Mouse (Mus musculus): ENCODE measurements at regions not wholly inside any gene's neighbourhood (a gene's known extent, or its start where the extent isn't known, plus 50 kb on each side); places are given as distances from the start of the nearest gene placed in this dataset.

GRCm38 (mm10) chr2:117724066-117724465, 381.3 kb upstream of the Rasgrp1 start:
- no peak for DNase-seq (ENCODE audit: low read depth)

DNA sequence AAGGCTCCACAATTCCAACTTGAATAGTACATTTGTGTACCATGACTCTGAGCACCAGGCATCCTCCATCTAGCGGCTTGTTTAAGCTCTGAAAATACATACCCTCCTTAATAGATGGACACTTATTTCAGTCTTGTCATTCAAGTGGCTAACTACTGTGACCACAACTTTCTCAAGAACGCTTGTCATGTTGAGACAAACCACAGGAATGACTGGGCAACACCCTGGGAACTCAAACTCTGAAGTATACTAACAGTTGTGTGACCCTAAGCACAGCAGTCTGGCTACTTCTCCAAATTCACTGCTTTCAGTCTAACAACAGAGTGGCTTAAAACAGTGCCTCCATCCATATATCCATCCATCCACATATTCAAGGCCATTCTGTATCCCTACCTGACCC, 380.4 kb upstream of the Thbs1 start:
- no peak for DNase-seq (ENCODE audit: low read depth)

GRCm38 (mm10) chr2:117742413-117742812, 369.3 kb upstream of the Thbs1 start:
- no peak for DNase-seq (ENCODE audit: low read depth)

DNA sequence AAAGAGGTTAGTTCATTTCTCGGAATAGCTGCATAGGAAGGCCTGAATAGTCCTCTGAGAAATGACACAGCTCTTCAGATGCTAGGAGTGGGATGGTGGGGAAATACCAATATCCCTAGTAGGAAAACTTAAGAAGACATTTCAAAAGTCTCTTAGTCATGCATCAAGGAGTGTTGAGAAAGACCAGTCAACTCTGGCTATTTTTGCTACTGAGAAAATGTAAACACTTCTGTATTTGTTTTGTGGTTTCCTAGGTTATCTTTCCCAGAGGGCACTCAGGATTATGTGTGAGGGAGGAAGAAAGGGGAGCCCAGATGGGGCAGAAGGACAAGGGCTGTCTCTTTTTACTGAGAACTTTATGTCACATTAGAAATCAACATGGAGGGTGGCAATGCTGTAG, 367.8 kb upstream of the Thbs1 start:
- no peak for DNase-seq (ENCODE audit: low read depth)

DNA sequence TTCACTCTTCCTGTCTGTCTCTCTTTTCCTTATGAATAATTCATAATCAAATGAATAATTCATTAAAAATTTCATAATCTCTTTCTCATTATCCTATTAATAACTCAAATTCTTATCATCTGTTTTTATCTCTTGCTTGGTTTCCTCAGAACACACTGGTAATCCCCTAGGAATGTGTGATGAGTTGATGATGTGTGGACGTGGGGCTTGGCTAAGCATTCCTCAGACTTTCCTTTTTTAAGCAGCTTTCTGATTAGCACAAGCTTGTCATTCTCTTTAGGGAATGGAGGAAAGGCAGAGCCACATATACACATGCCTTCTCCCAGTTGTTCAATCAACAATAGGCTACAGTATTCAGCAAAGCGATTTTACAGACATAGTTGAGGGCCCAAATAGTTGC, 365.9 kb upstream of the Thbs1 start:
- DNase-seq (ENCODE audit: low read depth): no peak

- DNase-seq (ENCODE audit: low read depth): no peak
These were observed 364.5 kb upstream of the Thbs1 start for GRCm38 (mm10) chr2:117747136-117747535.

DNA sequence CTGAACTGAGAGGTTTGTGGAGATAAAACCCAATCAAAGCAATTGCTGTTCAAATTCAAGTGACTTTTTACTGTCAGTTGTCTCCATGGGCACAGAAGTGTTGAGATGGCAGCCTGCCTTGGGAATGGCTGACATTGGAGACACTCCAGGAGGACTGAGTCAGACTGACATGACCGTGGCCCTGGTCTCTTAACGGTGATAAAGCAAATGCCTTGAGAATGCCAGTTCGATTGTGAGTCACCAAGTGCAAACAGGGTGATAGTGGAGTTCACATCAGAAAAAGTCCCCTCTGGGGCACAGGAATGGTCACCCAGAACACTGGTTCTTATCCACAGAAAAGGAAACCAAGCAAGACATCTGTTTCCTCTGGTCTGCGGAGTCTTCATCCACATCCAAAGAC, 362.8 kb upstream of the Thbs1 start:
- no peak for DNase-seq (ENCODE audit: low read depth)

DNA sequence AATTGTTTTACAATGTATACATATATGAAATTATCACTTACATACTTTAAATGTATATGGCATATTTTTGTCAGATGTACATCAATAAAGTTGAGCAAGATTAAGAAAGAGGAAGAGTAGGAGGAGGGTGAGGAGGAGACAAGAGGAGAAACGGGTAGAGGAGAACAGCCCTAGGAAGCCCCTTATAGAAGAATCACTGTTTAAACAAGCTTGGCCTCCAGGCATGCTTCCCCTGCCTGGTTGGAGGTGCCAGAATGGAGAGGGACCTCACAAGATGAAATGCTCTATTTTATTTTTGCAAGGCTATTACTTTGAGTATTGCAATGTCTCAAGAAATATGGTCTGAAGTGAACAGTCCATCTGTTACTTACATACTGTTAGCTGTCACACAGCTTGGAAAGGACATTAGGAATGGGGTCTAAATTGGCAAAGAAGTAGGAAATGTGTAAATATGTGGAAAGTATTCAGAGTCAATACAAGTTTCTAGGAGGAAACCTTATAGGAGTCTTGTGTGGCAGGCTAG, 352.1 kb upstream of the Thbs1 start:
- no peak for DNase-seq (ENCODE audit: low read depth)

- no peak for DNase-seq (ENCODE audit: low read depth)
These were observed 348.0 kb upstream of the Thbs1 start for GRCm38 (mm10) chr2:117763631-117764030.

GRCm38 (mm10) chr2:117765572-117765971, 346.1 kb upstream of the Thbs1 start:
- no peak for DNase-seq (ENCODE audit: low read depth)

GRCm38 (mm10) chr2:117766450-117766849, 345.2 kb upstream of the Thbs1 start:
- DNase-seq (ENCODE audit: low read depth): no peak

- DNase-seq (ENCODE audit: low read depth): no peak
These were observed 342.1 kb upstream of the Thbs1 start for GRCm38 (mm10) chr2:117769402-117770114.

DNA sequence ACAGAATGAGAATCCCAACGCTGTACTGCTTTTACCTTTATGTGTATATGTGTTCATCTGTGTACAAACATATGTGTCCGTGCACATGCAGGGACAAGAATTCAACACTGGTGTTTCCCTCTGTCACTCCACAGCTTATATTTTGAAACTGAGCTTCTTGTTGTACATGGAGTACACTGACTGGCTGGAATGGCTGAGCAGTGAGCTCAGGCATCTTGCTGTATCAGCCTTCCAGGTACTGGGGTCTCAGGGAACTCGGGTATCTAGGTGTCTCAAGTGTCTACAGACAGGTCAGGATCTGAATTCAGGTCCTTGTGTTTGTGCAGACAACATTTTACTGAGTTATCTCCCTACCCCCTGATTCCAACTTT, 341.6 kb upstream of the Thbs1 start:
- DNase-seq (ENCODE audit: low read depth): no peak

GRCm38 (mm10) chr2:117780287-117780686, 331.4 kb upstream of the Thbs1 start:
- no peak for DNase-seq (ENCODE audit: low read depth)

- DNase-seq (ENCODE audit: low read depth): no peak
These were observed 330.9 kb upstream of the Thbs1 start for GRCm38 (mm10) chr2:117780816-117781215.

- no peak for DNase-seq (ENCODE audit: low read depth)
These were observed 324.4 kb upstream of the Thbs1 start for GRCm38 (mm10) chr2:117787321-117787720.

DNA sequence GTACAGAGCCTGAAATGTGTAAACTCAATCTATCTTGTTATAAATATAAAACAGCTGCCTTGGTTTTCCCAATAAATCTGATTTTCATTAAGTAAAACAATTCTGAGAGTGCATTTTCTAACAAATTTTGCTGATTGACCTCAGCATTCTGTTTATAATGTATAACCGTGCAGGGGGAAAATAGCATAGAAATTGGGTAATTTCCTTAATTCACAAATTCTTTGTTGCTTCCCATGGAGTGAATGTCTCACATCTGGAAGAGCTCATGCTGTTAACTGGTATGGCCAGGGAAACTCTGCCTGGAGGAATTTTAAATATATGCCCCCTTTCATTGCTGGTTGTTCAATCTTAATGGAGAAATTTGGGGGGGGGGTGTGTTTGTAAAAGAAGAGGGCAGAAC, 317.4 kb upstream of the Thbs1 start:
- no peak for DNase-seq (ENCODE audit: low read depth)

- DNase-seq (ENCODE audit: low read depth): no peak
These were observed 309.6 kb upstream of the Thbs1 start for GRCm38 (mm10) chr2:117801946-117802600.

- DNase-seq (ENCODE audit: low read depth): no peak
These were observed 309.0 kb upstream of the Thbs1 start for GRCm38 (mm10) chr2:117802686-117803085.

DNA sequence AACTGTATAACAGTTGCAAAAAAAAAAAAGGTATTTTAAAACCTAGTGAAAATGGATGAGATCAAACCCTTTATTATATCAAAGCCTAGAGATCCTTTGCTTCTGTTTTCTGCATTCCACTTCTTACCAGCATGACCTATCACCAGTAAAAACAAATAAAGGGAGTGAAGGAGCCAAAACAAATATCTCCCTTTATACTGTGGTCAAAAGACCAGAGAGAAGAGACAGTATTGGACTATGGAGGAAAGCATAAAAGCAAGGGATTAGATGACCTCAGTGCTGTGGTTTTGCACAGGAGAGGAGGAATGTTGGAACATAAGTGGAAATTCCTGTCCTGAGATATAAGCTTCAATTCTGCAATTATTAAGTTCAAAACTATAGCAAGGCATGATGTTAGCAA, 307.0 kb upstream of the Thbs1 start:
- no peak for DNase-seq (ENCODE audit: low read depth)

DNA sequence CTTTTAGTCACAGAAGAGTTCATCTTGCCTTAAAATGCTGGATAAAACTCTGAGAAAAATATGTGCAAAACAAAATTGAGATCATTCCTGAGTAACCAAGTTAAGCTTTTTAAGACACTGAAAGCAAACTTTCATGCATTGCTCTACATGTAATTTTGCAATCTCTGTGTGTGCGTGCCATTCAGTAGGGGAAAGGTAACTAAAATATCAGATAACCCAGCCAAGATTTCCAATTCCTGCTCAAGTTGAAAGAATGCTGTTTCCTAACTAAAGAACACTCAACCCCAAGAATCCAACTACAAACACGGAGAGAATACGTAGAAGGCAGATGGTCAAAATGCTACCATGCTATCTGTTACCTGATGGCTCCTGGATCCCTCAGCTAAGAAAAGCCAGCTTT, 304.6 kb upstream of the Thbs1 start:
- DNase-seq (ENCODE audit: low read depth): no peak

DNA sequence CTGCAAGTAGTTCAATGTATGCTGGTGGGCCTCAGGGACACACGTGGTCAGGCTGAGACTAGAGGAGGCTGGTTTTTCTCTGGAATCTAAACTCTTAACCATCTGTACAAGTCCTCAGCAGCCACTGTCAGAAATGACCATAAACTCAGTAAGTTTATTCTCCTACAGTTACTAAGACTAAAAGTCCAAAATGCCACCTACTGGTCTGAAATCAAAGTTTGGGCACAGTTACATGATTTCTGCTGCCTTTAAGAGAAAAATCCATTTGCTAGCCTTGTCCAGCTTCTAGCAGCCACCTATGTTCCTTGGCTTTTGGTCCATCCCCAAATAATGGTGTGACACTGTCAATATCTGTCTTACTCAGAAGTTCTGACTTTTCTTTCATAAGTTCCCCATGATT, 300.2 kb upstream of the Thbs1 start:
- DNase-seq (ENCODE audit: low read depth): no peak

- no peak for DNase-seq (ENCODE audit: low read depth)
These were observed 299.7 kb upstream of the Thbs1 start for GRCm38 (mm10) chr2:117811931-117812330.

DNA sequence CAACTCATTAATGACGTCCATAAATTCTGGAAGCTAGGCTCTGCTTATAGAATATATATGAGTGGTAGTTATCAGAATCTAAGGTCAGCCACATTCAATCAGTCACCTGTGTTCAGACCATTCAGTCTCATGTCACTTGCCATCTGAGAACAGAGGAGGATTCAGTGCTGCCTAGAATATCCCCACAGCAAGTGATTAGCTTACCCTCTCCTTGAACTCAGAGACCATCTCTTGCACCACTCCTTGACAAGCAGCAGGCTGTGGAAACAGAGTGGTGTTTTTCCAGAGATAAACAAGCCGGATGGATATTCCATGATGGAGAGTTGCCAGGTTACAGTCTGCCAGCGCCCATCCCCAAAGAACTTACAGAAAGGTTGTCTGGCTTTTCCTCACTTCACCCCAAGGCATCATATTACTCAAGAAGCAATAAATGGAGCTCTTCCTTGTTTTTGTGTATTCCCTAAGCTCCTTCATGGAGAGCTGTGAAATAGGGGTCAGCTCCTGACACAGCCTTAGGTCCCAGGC, 291.9 kb upstream of the Thbs1 start:
- DNase-seq (ENCODE audit: low read depth): no peak

Measured in induced T-regulatory cell, adult 2 months (primary cell).